Mouse (Mus musculus): Measurements from ENCODE around the gene Wdhd1. TPM values are rescaled to one million over a fixed set of nuclear protein-coding genes. Genes with fewer than 3 reads are reported as not detected.

Gene Wdhd1
- 10 to 100 TPM; 11.8 to 20.4 TPM for polyA plus RNA-seq (2017; shearing (Covaris generic))

GRCm38 (mm10) chr14:47276637-47277393 lies at the start of gene Wdhd1, which contains the start of gene Socs4:
Wdhd1 (minus strand) TSS chr14:47276857.
Socs4 (plus strand) TSS chr14:47276931.

GRCm38 (mm10) chr14:47297785-47298407 lies 21.2 kb upstream of the Wdhd1 start, which contains the start of gene Mapk1ip1l:
Mapk1ip1l (plus strand) TSS chr14:47298266.

Other genes starting within 250 kb of the Wdhd1 start
- 10 to 100 TPM; 15.7 to 16.7 TPM for gene Gch1, start 87.4 kb downstream of the Wdhd1 start, polyA plus RNA-seq (2017; shearing (Covaris generic))
- gene Socs4, start 74 bp upstream of the Wdhd1 start, polyA plus RNA-seq (2017; shearing (Covaris generic)): 10 to 100 TPM; 11.9 to 14.2 TPM
- 10 to 100 TPM; 38.0 to 63.3 TPM for gene Mapk1ip1l, start 21.4 kb upstream of the Wdhd1 start, polyA plus RNA-seq (2017; shearing (Covaris generic))
- 10 to 100 TPM; 15.0 to 29.6 TPM for gene Lgals3, start 90.9 kb upstream of the Wdhd1 start, polyA plus RNA-seq (2017; shearing (Covaris generic))
- gene Dlgap5, start 141.6 kb upstream of the Wdhd1 start, polyA plus RNA-seq (2017; shearing (Covaris generic)): 10 to 100 TPM; 11.7 to 13.6 TPM
- 10 to 100 TPM; 19.3 to 19.8 TPM for gene Fbxo34, start 173.6 kb upstream of the Wdhd1 start, polyA plus RNA-seq (2017; shearing (Covaris generic))